Mouse (Mus musculus): ENCODE data around the gene Arpc5. TPM values are rescaled to one million over a fixed set of nuclear protein-coding genes. Genes with fewer than 3 reads are reported as not detected.

Gene Arpc5
- 326 and 330 TPM in 2 replicates for polyA plus RNA-seq (2015; fragmentation: Nextera tagmentation; extraction: Ambion mirVana)

GRCm38 (mm10) chr1:152766032-152766772, at the start of gene Arpc5, which contains the start of gene Rgl1:
Arpc5 (plus strand) TSS chr1:152766542.
Rgl1 (minus strand) TSS chr1:152766351.
- H3K4me1 ChIP-seq: peaks cover 6% of the 10 kb centered on the region; the same call in 1 of the 2 replicates
- H3K27ac ChIP-seq: peak within 1 kb of the TSS; percentile 90
- peak within 1 kb of the TSS; percentile 98 for H3K4me3 ChIP-seq (replicated peaks)
- H3K36me3 ChIP-seq: peaks cover 3% of the 10 kb centered on the region; the same call in 1 of the 2 replicates
- WGBS: under 1% methylated on average over 85 of the region's 86 CpGs
- peak within 1 kb of the TSS; percentile 96 for H3K9ac ChIP-seq
- H3K27me3 ChIP-seq (replicated peaks): no peaks in the 10 kb centered on the region; the same call in 1 of the 2 replicates
- no peaks in the 10 kb centered on the region for H3K9me3 ChIP-seq
- peak within 1 kb of the TSS; percentile 97 for H3K4me2 ChIP-seq
- ATAC-seq (ENCODE audit: insufficient read depth, low FRiP score, low read depth): peak; percentile 98

- Histone ChIP-seq H3K36me3 (no peaks in the 10 kb centered on the region), H3K9me3 (no peaks in the 10 kb centered on the region), H3K27me3 (replicated peaks) (no peaks in the 10 kb centered on the region), H3K9ac (no peak overlapping the region), H3K4me3 (replicated peaks) (no peak overlapping the region), H3K4me1 (no peaks in the 10 kb centered on the region), H3K27ac (peak overlapping the region; percentile 69), H3K4me2 (no peak overlapping the region)
- WGBS: 68% methylated on average over 1 of the region's 1 CpGs
- ATAC-seq (ENCODE audit: insufficient read depth, low FRiP score, low read depth): peak; percentile 65
Measured at GRCm38 (mm10) chr1:152717329-152717728, 49.0 kb upstream of the Arpc5 start.

GRCm38 (mm10) chr1:152718200-152718599, 48.1 kb upstream of the Arpc5 start:
- Histone ChIP-seq H3K9me3 (no peaks in the 10 kb centered on the region), H3K4me3 (replicated peaks) (no peak overlapping the region), H3K4me2 (no peak overlapping the region), H3K27me3 (replicated peaks) (no peaks in the 10 kb centered on the region), H3K36me3 (no peaks in the 10 kb centered on the region), H3K9ac (no peak overlapping the region), H3K27ac (peak overlapping the region; percentile 67; the same call in 1 of the 2 replicates), H3K4me1 (no peaks in the 10 kb centered on the region)
- no peak for ATAC-seq (ENCODE audit: insufficient read depth, low FRiP score, low read depth)
- WGBS: 43% methylated on average over 6 of the region's 6 CpGs

- no peak overlapping the region for H3K4me3 ChIP-seq (replicated peaks)
- ATAC-seq (ENCODE audit: insufficient read depth, low FRiP score, low read depth): no peak
- H3K9ac ChIP-seq: no peak overlapping the region
- 71% methylated on average over 4 of the region's 4 CpGs for WGBS
- H3K9me3 ChIP-seq: no peaks in the 10 kb centered on the region
- H3K36me3 ChIP-seq: no peaks in the 10 kb centered on the region
- H3K27ac ChIP-seq: no peak overlapping the region
- H3K4me2 ChIP-seq: no peak overlapping the region
- H3K4me1 ChIP-seq: no peaks in the 10 kb centered on the region
- H3K27me3 ChIP-seq (replicated peaks): no peaks in the 10 kb centered on the region
Measured at GRCm38 (mm10) chr1:152720969-152721368, 45.4 kb upstream of the Arpc5 start.

GRCm38 (mm10) chr1:152721535-152722198, 44.7 kb upstream of the Arpc5 start:
- ATAC-seq (ENCODE audit: insufficient read depth, low FRiP score, low read depth): no peak
- H3K27ac ChIP-seq: no peak overlapping the region
- no peak overlapping the region for H3K4me2 ChIP-seq
- no peaks in the 10 kb centered on the region for H3K4me1 ChIP-seq
- no peaks in the 10 kb centered on the region for H3K9me3 ChIP-seq
- WGBS: 83% methylated on average over 11 of the region's 11 CpGs
- H3K9ac ChIP-seq: no peak overlapping the region
- no peaks in the 10 kb centered on the region for H3K36me3 ChIP-seq
- H3K4me3 ChIP-seq (replicated peaks): no peak overlapping the region
- H3K27me3 ChIP-seq (replicated peaks): no peaks in the 10 kb centered on the region

GRCm38 (mm10) chr1:152724286-152724685, 42.1 kb upstream of the Arpc5 start:
- no peak for ATAC-seq (ENCODE audit: insufficient read depth, low FRiP score, low read depth)
- H3K9ac ChIP-seq: no peak overlapping the region
- no peaks in the 10 kb centered on the region for H3K36me3 ChIP-seq
- H3K4me2 ChIP-seq: no peak overlapping the region
- no peak overlapping the region for H3K4me3 ChIP-seq (replicated peaks)
- H3K27ac ChIP-seq: no peak overlapping the region
- no peaks in the 10 kb centered on the region for H3K4me1 ChIP-seq
- H3K27me3 ChIP-seq (replicated peaks): no peaks in the 10 kb centered on the region
- H3K9me3 ChIP-seq: no peaks in the 10 kb centered on the region

- H3K9me3 ChIP-seq: no peaks in the 10 kb centered on the region
- H3K4me2 ChIP-seq: no peak overlapping the region
- no peaks in the 10 kb centered on the region for H3K4me1 ChIP-seq
- no peak overlapping the region for H3K4me3 ChIP-seq (replicated peaks)
- ATAC-seq (ENCODE audit: insufficient read depth, low FRiP score, low read depth): no peak
- no peaks in the 10 kb centered on the region for H3K36me3 ChIP-seq
- no peaks in the 10 kb centered on the region for H3K27me3 ChIP-seq (replicated peaks)
- WGBS: 42% methylated on average over 3 of the region's 3 CpGs
- H3K9ac ChIP-seq: no peak overlapping the region
- H3K27ac ChIP-seq: no peak overlapping the region
Measured at GRCm38 (mm10) chr1:152726095-152726494, 40.2 kb upstream of the Arpc5 start.

GRCm38 (mm10) chr1:152727604-152728236, 38.6 kb upstream of the Arpc5 start:
- Histone ChIP-seq H3K4me1 (no peaks in the 10 kb centered on the region), H3K9me3 (no peaks in the 10 kb centered on the region), H3K4me3 (replicated peaks) (no peak overlapping the region), H3K4me2 (no peak overlapping the region), H3K36me3 (no peaks in the 10 kb centered on the region), H3K27ac (no peak overlapping the region), H3K27me3 (replicated peaks) (no peaks in the 10 kb centered on the region), H3K9ac (no peak overlapping the region)
- WGBS: 31% methylated on average over 4 of the region's 5 CpGs
- ATAC-seq (ENCODE audit: insufficient read depth, low FRiP score, low read depth): no peak

- no peak overlapping the region for H3K27ac ChIP-seq
- H3K9ac ChIP-seq: no peak overlapping the region
- no peaks in the 10 kb centered on the region for H3K27me3 ChIP-seq (replicated peaks)
- H3K4me1 ChIP-seq: no peaks in the 10 kb centered on the region; the same call in 1 of the 2 replicates
- H3K9me3 ChIP-seq: no peaks in the 10 kb centered on the region
- H3K36me3 ChIP-seq: no peaks in the 10 kb centered on the region
- H3K4me2 ChIP-seq: no peak overlapping the region
- no peak for ATAC-seq (ENCODE audit: insufficient read depth, low FRiP score, low read depth)
- WGBS: 76% methylated on average over 9 of the region's 9 CpGs
- no peak overlapping the region for H3K4me3 ChIP-seq (replicated peaks)
Measured at GRCm38 (mm10) chr1:152738793-152739192, 27.5 kb upstream of the Arpc5 start.

- Histone ChIP-seq H3K27me3 (replicated peaks) (no peaks in the 10 kb centered on the region), H3K4me2 (no peak overlapping the region), H3K9ac (no peak overlapping the region), H3K27ac (no peak overlapping the region), H3K4me1 (no peaks in the 10 kb centered on the region; the same call in 1 of the 2 replicates), H3K36me3 (no peaks in the 10 kb centered on the region), H3K4me3 (replicated peaks) (no peak overlapping the region), H3K9me3 (no peaks in the 10 kb centered on the region)
- WGBS: 88% methylated on average over 11 of the region's 11 CpGs
- no peak for ATAC-seq (ENCODE audit: insufficient read depth, low FRiP score, low read depth)
Measured at GRCm38 (mm10) chr1:152739374-152739773, 27.0 kb upstream of the Arpc5 start.

- H3K4me3 ChIP-seq (replicated peaks): no peak overlapping the region
- H3K36me3 ChIP-seq: no peaks in the 10 kb centered on the region
- WGBS: 53% methylated on average over 15 of the region's 15 CpGs
- no peaks in the 10 kb centered on the region; the same call in 1 of the 2 replicates for H3K4me1 ChIP-seq
- H3K27ac ChIP-seq: no peak overlapping the region
- no peaks in the 10 kb centered on the region for H3K9me3 ChIP-seq
- no peak overlapping the region for H3K9ac ChIP-seq
- no peak for ATAC-seq (ENCODE audit: insufficient read depth, low FRiP score, low read depth)
- no peaks in the 10 kb centered on the region for H3K27me3 ChIP-seq (replicated peaks)
- H3K4me2 ChIP-seq: no peak overlapping the region
Measured at GRCm38 (mm10) chr1:152743095-152743826, 23.1 kb upstream of the Arpc5 start.

All from stomach, embryonic 15.5 days (tissue).